Mouse (Mus musculus): ENCODE measurements around the gene Gm14085. TPM values are rescaled to one million over a fixed set of nuclear protein-coding genes. Genes with fewer than 3 reads are reported as not detected.
"Not testable (repeated sequence)": the region's sequence is repeated elsewhere in the genome, so short reads cannot be mapped to it uniquely, and the experiment has no call there.

Gene Gm14085
- under 1 TPM in 1 of 2 experiments, not detected in 1; 0.09 TPM for total RNA-seq (2021)

GRCm38 (mm10) chr2:122484641-122485040 is at the start of gene Gm14085:
Gene Gm14085 (plus strand): TSS chr2:122484941.
- no peak for DNase-seq (ENCODE audit: low spot score in 2 of 2)
- intact Hi-C loops (cut with DNase I): loop anchor here (10.0 kb wide), 1 partner anchor 60 kb away; the partner anchor contains the start of gene Slc28a2

GRCm38 (mm10) chr2:122438706-122439482 is 45.8 kb upstream of the Gm14085 start:
- DNase-seq (ENCODE audit: low spot score in 2 of 2); intact Hi-C loops (cut with DNase I): not testable (repeated sequence)

- DNase-seq (ENCODE audit: low spot score in 2 of 2); intact Hi-C loops (cut with DNase I): not testable (repeated sequence)
Observed at GRCm38 (mm10) chr2:122440521-122440920, 44.2 kb upstream of the Gm14085 start.

GRCm38 (mm10) chr2:122441000-122441933 is 43.5 kb upstream of the Gm14085 start:
- no peak for DNase-seq (ENCODE audit: low spot score in 2 of 2)
- intact Hi-C loops (cut with DNase I): no loop called here

GRCm38 (mm10) chr2:122450351-122450750 is 34.4 kb upstream of the Gm14085 start:
- no peak for DNase-seq (ENCODE audit: low spot score in 2 of 2)
- intact Hi-C loops (cut with DNase I): no loop called here

GRCm38 (mm10) chr2:122452426-122452825 is 32.3 kb upstream of the Gm14085 start:
- intact Hi-C loops (cut with DNase I): no loop called here
- no peak for DNase-seq (ENCODE audit: low spot score in 2 of 2)

- intact Hi-C loops (cut with DNase I): loop anchor here (1.0 to 10.0 kb wide), 2 partner anchors 86 to 158 kb away; no protein-coding TSS in a partner anchor
- DNase-seq (ENCODE audit: low spot score in 2 of 2): no peak
Observed at GRCm38 (mm10) chr2:122466901-122467300, 17.8 kb upstream of the Gm14085 start.

GRCm38 (mm10) chr2:122467351-122468013 is 17.3 kb upstream of the Gm14085 start:
- intact Hi-C loops (cut with DNase I): loop anchor here (1.0 to 10.0 kb wide), 2 partner anchors 86 to 157 kb away; no protein-coding TSS in a partner anchor
- peak; percentile 81 to 82 for DNase-seq (ENCODE audit: low spot score in 2 of 2)

GRCm38 (mm10) chr2:122469221-122469620 is 15.5 kb upstream of the Gm14085 start:
- DNase-seq (ENCODE audit: low spot score in 2 of 2): no peak
- intact Hi-C loops (cut with DNase I): loop anchor here (10.0 kb wide), 1 partner anchor 156 kb away; no protein-coding TSS in a partner anchor

GRCm38 (mm10) chr2:122476585-122476984 is 8.2 kb upstream of the Gm14085 start:
- no peak for DNase-seq (ENCODE audit: low spot score in 2 of 2)
- intact Hi-C loops (cut with DNase I): no loop called here

GRCm38 (mm10) chr2:122483787-122484186 is 954 bp upstream of the Gm14085 start:
- DNase-seq (ENCODE audit: low spot score in 2 of 2): not testable (repeated sequence)
- intact Hi-C loops (cut with DNase I): loop anchor here (10.0 kb wide), 1 partner anchor 59 kb away; the partner anchor contains the start of gene Slc28a2

GRCm38 (mm10) chr2:122485654-122486053 is 913 bp downstream of the Gm14085 start:
- DNase-seq (ENCODE audit: low spot score in 2 of 2): not testable (repeated sequence)
- intact Hi-C loops (cut with DNase I): loop anchor here (10.0 kb wide), 1 partner anchor 61 kb away; the partner anchor contains the start of gene Slc28a2

GRCm38 (mm10) chr2:122486122-122486521 is 1.4 kb downstream of the Gm14085 start:
- intact Hi-C loops (cut with DNase I): loop anchor here (10.0 kb wide), 1 partner anchor 61 kb away; the partner anchor contains the start of gene Slc28a2
- not testable (repeated sequence) for DNase-seq (ENCODE audit: low spot score in 2 of 2)

- intact Hi-C loops (cut with DNase I): loop anchor here (10.0 kb wide), 1 partner anchor 62 kb away; the partner anchor contains the start of gene Slc28a2
- DNase-seq (ENCODE audit: low spot score in 2 of 2): no peak
Observed at GRCm38 (mm10) chr2:122486674-122487073, 1.9 kb downstream of the Gm14085 start.

- DNase-seq (ENCODE audit: low spot score in 2 of 2): not testable (repeated sequence)
- intact Hi-C loops (cut with DNase I): loop anchor here (2.0 kb wide), 1 partner anchor 67 kb away; no protein-coding TSS in a partner anchor
Observed at GRCm38 (mm10) chr2:122529696-122530095, 45.0 kb downstream of the Gm14085 start.

- intact Hi-C loops (cut with DNase I): loop anchor here (2.0 kb wide), 1 partner anchor 68 kb away; no protein-coding TSS in a partner anchor
- DNase-seq (ENCODE audit: low spot score in 2 of 2): peak in 1 of 2 experiments; percentile 14
Observed at GRCm38 (mm10) chr2:122531290-122531689, 46.5 kb downstream of the Gm14085 start.

GRCm38 (mm10) chr2:122531726-122532125 is 47.0 kb downstream of the Gm14085 start:
- intact Hi-C loops (cut with DNase I): loop anchor here (2.0 kb wide), 1 partner anchor 69 kb away; no protein-coding TSS in a partner anchor
- peak in 1 of 2 experiments; percentile 9 for DNase-seq (ENCODE audit: low spot score in 2 of 2)

GRCm38 (mm10) chr2:122532136-122532801 is 47.5 kb downstream of the Gm14085 start:
- intact Hi-C loops (cut with DNase I): no loop called here
- no peak for DNase-seq (ENCODE audit: low spot score in 2 of 2)
